Mouse (Mus musculus): Measurements from ENCODE around the gene Kcnmb3. TPM values are rescaled to one million over a fixed set of nuclear protein-coding genes. Genes with fewer than 3 reads are reported as not detected.
A peak's percentile ranks its signal among the peaks of the same experiment; 100 is the strongest.

Kcnmb3 gene
- total and polyA plus RNA-seq, 3 experiments: not detected

GRCm38 (mm10) chr3:32494387-32495087, 2.5 kb upstream of the Kcnmb3 start:
- no peak overlapping the region for H3K27ac ChIP-seq (ENCODE audit: control insufficient read depth, low read depth, low read length)
- H3K79me2 ChIP-seq (ENCODE audit: control insufficient read depth, insufficient read depth, low read length, poor library complexity): no peaks in the 10 kb centered on the region

GRCm38 (mm10) chr3:32490928-32491315, 1.1 kb downstream of the Kcnmb3 start:
- no peak overlapping the region for H3K27ac ChIP-seq (ENCODE audit: control insufficient read depth, low read depth, low read length)
- H3K4me3 ChIP-seq (ENCODE audit: control insufficient read depth in 1 of 2, insufficient read depth in 1 of 2, low read depth in 2 of 2, low read length in 2 of 2): no peak overlapping the region
- no peak for TF ChIP-seq GATA1 (IDR thresholded peaks at IDR 0.05; ENCODE audit: low read depth, low read length)
- no peak for TF ChIP-seq TBP (IDR thresholded peaks at IDR 0.05; ENCODE audit: low read depth, low read length)
- no peak for TF ChIP-seq POLR2AphosphoS2 (IDR thresholded peaks at IDR 0.05; ENCODE audit: low read length)
- TF ChIP-seq RAD21 (IDR thresholded peaks at IDR 0.05; ENCODE audit: low read depth, low read length): no peak
- no peak for TF ChIP-seq MAX (IDR thresholded peaks at IDR 0.05; ENCODE audit: low read length)
- TF ChIP-seq JUND (IDR thresholded peaks at IDR 0.05; ENCODE audit: low read depth, low read length): no peak
- no peak for TF ChIP-seq ELF1 (IDR thresholded peaks at IDR 0.05; ENCODE audit: low read depth, low read length)
- no peak for TF ChIP-seq HCFC1 (IDR thresholded peaks at IDR 0.05; ENCODE audit: low read depth, low read length)
- TF ChIP-seq MYB (IDR thresholded peaks at IDR 0.05; ENCODE audit: low read depth, low read length): no peak
- no peak for TF ChIP-seq MXI1 (IDR thresholded peaks at IDR 0.05; ENCODE audit: low read depth, low read length)
- no peak for TF ChIP-seq CTCF (IDR thresholded peaks at IDR 0.05 in 2 of 3, conservative IDR thresholded peaks at IDR 0.05 in 1 of 3; ENCODE audit: control insufficient read depth in 1 of 3, insufficient read depth in 1 of 3, low read depth in 2 of 3, low read length in 3 of 3, poor library complexity in 1 of 3, severe bottlenecking in 1 of 3)
- H3K4me1 ChIP-seq (ENCODE audit: control insufficient read depth in 1 of 2, insufficient read depth in 2 of 2, low read length in 2 of 2): peaks cover 0 to 2% of the 10 kb centered on the region in 2 experiments; a peak in 1 of 4 replicates
- H3K9me3 ChIP-seq (replicated peaks; ENCODE audit: insufficient read depth, low read length): no peaks in the 10 kb centered on the region
- no peak overlapping the region for H3K9ac ChIP-seq (ENCODE audit: control insufficient read depth, low read depth, low read length, poor library complexity, severe bottlenecking)
- no peaks in the 10 kb centered on the region for H3K79me2 ChIP-seq (ENCODE audit: control insufficient read depth, insufficient read depth, low read length, poor library complexity)
- peaks cover 0 to 3% of the 10 kb centered on the region in 2 experiments; a peak in 1 of 4 replicates for H3K27me3 ChIP-seq (ENCODE audit: control insufficient read depth in 1 of 2, insufficient read depth in 2 of 2, low read length in 2 of 2)
- H3K36me3 ChIP-seq (ENCODE audit: control insufficient read depth in 1 of 2, insufficient read depth in 2 of 2, low read length in 2 of 2): no peaks in the 10 kb centered on the region
- no peak for DNase-seq (ENCODE audit: low read depth, low spot score)

More at GRCm38 (mm10) chr3:32494387-32495087, 2.5 kb upstream of the Kcnmb3 start:
- Histone ChIP-seq H3K4me3 (ENCODE audit: control insufficient read depth in 1 of 2, insufficient read depth in 1 of 2, low read depth in 2 of 2, low read length in 2 of 2) (no peak overlapping the region), H3K9me3 (replicated peaks; ENCODE audit: insufficient read depth, low read length) (no peaks in the 10 kb centered on the region), H3K36me3 (ENCODE audit: control insufficient read depth in 1 of 2, insufficient read depth in 2 of 2, low read length in 2 of 2) (no peaks in the 10 kb centered on the region), H3K9ac (ENCODE audit: control insufficient read depth, low read depth, low read length, poor library complexity, severe bottlenecking) (no peak overlapping the region), H3K4me1 (ENCODE audit: control insufficient read depth in 1 of 2, insufficient read depth in 2 of 2, low read length in 2 of 2) (no peaks in the 10 kb centered on the region), H3K27me3 (ENCODE audit: control insufficient read depth in 1 of 2, insufficient read depth in 2 of 2, low read length in 2 of 2) (peaks cover 2 to 3% of the 10 kb centered on the region in 2 experiments; a peak in 3 of 4 replicates)
- TF ChIP-seq CHD2 (IDR thresholded peaks at IDR 0.05; ENCODE audit: low read length): no peak
- peak; percentile 87 for TF ChIP-seq SMC3 (IDR thresholded peaks at IDR 0.05; ENCODE audit: low read depth, low read length)
- no peak for TF ChIP-seq JUND (IDR thresholded peaks at IDR 0.05; ENCODE audit: low read depth, low read length)
- no peak for TF ChIP-seq MAZ (IDR thresholded peaks at IDR 0.05; ENCODE audit: low read depth, low read length)
- TF ChIP-seq BHLHE40 (IDR thresholded peaks at IDR 0.05; ENCODE audit: borderline replicate concordance, low read depth, low read length): no peak
- no peak for TF ChIP-seq CHD1 (IDR thresholded peaks at IDR 0.05; ENCODE audit: low read depth, low read length)
- TF ChIP-seq USF2 (IDR thresholded peaks at IDR 0.05; ENCODE audit: borderline replicate concordance in 1 of 2, insufficient read depth in 1 of 2, low read depth in 1 of 2, low read length in 2 of 2): no peak
- TF ChIP-seq MYB (IDR thresholded peaks at IDR 0.05; ENCODE audit: low read depth, low read length): no peak
- peak; percentile 60 to 75 (median 63) for TF ChIP-seq CTCF (IDR thresholded peaks at IDR 0.05 in 2 of 3, conservative IDR thresholded peaks at IDR 0.05 in 1 of 3; ENCODE audit: control insufficient read depth in 1 of 3, insufficient read depth in 1 of 3, low read depth in 2 of 3, low read length in 3 of 3, poor library complexity in 1 of 3, severe bottlenecking in 1 of 3)
- no peak for TF ChIP-seq MXI1 (IDR thresholded peaks at IDR 0.05; ENCODE audit: low read depth, low read length)
- no peak for TF ChIP-seq ELF1 (IDR thresholded peaks at IDR 0.05; ENCODE audit: low read depth, low read length)
- TF ChIP-seq SIN3A (IDR thresholded peaks at IDR 0.05; ENCODE audit: low read length): no peak
- TF ChIP-seq RAD21 (IDR thresholded peaks at IDR 0.05; ENCODE audit: low read depth, low read length): peak; percentile 66
- no peak for TF ChIP-seq GABPA (IDR thresholded peaks at IDR 0.05; ENCODE audit: low read depth, low read length)
- TF ChIP-seq POLR2AphosphoS2 (IDR thresholded peaks at IDR 0.05; ENCODE audit: low read length): no peak
- no peak for TF ChIP-seq ETS1 (IDR thresholded peaks at IDR 0.05; ENCODE audit: low read depth, low read length)
- TF ChIP-seq GATA1 (IDR thresholded peaks at IDR 0.05; ENCODE audit: low read depth, low read length): no peak
- TF ChIP-seq ZC3H11A (IDR thresholded peaks at IDR 0.05; ENCODE audit: low read depth, low read length): peak; percentile 60
- no peak for TF ChIP-seq TAL1 (IDR thresholded peaks at IDR 0.05; ENCODE audit: low read length)
- TF ChIP-seq MYC (IDR thresholded peaks at IDR 0.05; ENCODE audit: low read depth, low read length): no peak
- no peak for TF ChIP-seq POLR2A (IDR thresholded peaks at IDR 0.05; ENCODE audit: control insufficient read depth in 1 of 2, insufficient read depth in 1 of 2, low read depth in 1 of 2, low read length in 2 of 2, poor library complexity in 1 of 2)
- no peak for TF ChIP-seq MAFK (IDR thresholded peaks at IDR 0.05; ENCODE audit: borderline replicate concordance, low read depth, low read length)
- TF ChIP-seq E2F4 (IDR thresholded peaks at IDR 0.05; ENCODE audit: borderline replicate concordance, low read depth, low read length): no peak
- no peak for TF ChIP-seq TBP (IDR thresholded peaks at IDR 0.05; ENCODE audit: low read depth, low read length)
- TF ChIP-seq NELFE (IDR thresholded peaks at IDR 0.05; ENCODE audit: low read depth, low read length): no peak
- TF ChIP-seq NRF1 (IDR thresholded peaks at IDR 0.05; ENCODE audit: insufficient read depth, low read depth, low read length, poor library complexity, severe bottlenecking): no peak
- TF ChIP-seq RCOR1 (IDR thresholded peaks at IDR 0.05; ENCODE audit: low read depth, low read length): no peak
- no peak for TF ChIP-seq HCFC1 (IDR thresholded peaks at IDR 0.05; ENCODE audit: low read depth, low read length)
- TF ChIP-seq ZMIZ1 (IDR thresholded peaks at IDR 0.05; ENCODE audit: low read depth, low read length): no peak
- DNase-seq (ENCODE audit: low read depth, low spot score): peak; percentile 62

All from MEL (cell line).